Mouse (Mus musculus): ENCODE results near the gene Ccpg1. TPM values are rescaled to one million over a fixed set of nuclear protein-coding genes. Genes with fewer than 3 reads are reported as not detected.

Gene Ccpg1
- polyA plus RNA-seq, 1 experiment = 26.5 TPM

DNA sequence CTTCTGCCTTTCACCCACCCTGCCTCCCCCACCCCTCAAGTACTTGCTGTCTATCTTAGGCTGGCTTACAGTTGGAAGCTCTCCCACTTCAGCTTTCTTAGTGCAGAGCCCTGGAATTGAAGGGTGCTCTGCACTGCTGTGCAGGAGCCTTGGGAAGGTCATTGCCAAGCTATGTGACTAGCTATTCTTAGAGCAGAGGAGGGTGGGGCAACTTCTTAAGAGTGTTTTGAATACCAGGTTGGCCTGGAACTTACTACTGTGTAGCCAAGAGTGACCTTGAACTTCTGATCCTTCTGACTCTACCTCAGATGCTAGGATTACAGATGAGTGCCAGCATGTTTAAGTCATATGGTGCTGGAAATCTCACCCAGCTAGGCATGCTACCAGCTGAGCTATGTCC, 10.9 kb downstream of the Ccpg1 start:
- DNase-seq (ENCODE audit: low read depth) = no peak
- TF ChIP-seq CTCF (IDR thresholded peaks at IDR 0.05; ENCODE audit: borderline replicate concordance, extremely low read depth, insufficient read depth, insufficient read length) (no peak), POLR2A (IDR thresholded peaks at IDR 0.05; ENCODE audit: borderline replicate concordance, extremely low read depth, insufficient read depth, insufficient read length, poor library complexity, severe bottlenecking) (no peak)

GRCm38 (mm10) chr9:72996806-72997205, 11.6 kb downstream of the Ccpg1 start:
- no peak for DNase-seq (ENCODE audit: low read depth)
- TF ChIP-seq POLR2A (IDR thresholded peaks at IDR 0.05; ENCODE audit: borderline replicate concordance, extremely low read depth, insufficient read depth, insufficient read length, poor library complexity, severe bottlenecking) (no peak), CTCF (IDR thresholded peaks at IDR 0.05; ENCODE audit: borderline replicate concordance, extremely low read depth, insufficient read depth, insufficient read length) (no peak)

DNA sequence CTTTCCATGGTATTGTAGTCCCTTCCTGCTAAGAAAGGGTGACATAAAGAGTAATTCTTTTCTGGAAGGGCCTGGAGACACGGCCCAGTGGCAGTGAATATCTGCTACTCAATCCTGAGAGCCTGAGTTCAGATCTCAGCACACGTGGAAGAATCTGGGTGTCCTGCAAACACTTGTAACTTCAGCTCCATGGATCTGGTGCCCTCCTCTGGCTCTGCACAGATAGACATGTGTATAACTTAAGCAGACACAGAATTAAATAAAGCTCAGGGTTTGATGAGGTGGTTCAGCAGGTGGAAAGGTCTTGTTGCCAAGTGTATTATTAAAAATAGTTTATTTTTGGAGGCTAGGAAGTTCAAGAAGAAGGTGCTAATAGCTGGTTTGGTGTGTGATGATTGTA, 15.3 kb downstream of the Ccpg1 start:
- DNase-seq (ENCODE audit: low read depth) = no peak
- TF ChIP-seq CTCF (IDR thresholded peaks at IDR 0.05; ENCODE audit: borderline replicate concordance, extremely low read depth, insufficient read depth, insufficient read length) (no peak), POLR2A (IDR thresholded peaks at IDR 0.05; ENCODE audit: borderline replicate concordance, extremely low read depth, insufficient read depth, insufficient read length, poor library complexity, severe bottlenecking) (no peak)

- TF ChIP-seq POLR2A (IDR thresholded peaks at IDR 0.05; ENCODE audit: borderline replicate concordance, extremely low read depth, insufficient read depth, insufficient read length, poor library complexity, severe bottlenecking) (no peak), CTCF (IDR thresholded peaks at IDR 0.05; ENCODE audit: borderline replicate concordance, extremely low read depth, insufficient read depth, insufficient read length) (no peak)
- DNase-seq (ENCODE audit: low read depth) = no peak
These were observed 16.2 kb downstream of the Ccpg1 start for GRCm38 (mm10) chr9:73001314-73002011.

DNA sequence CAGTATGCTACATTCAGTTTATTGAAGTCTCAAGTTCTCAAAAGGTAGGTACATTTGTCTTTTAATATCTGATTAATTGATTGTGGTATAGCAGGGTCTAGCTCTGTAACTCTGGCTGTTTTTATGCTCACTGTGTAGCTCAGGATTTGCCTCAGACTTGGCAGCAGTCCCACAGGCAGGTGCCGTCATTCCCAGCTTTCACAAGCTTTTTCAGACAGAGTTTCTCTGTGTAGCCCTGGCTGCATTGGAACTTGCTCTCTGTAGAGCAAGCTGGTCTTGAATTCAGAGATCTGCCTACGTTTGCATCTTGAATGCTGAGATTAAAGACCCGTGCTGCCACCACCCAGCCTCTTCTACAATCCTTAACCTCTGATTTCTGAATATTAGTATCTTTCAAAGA, 16.9 kb downstream of the Ccpg1 start:
- peak; percentile 19 for DNase-seq (ENCODE audit: low read depth)
- TF ChIP-seq POLR2A (IDR thresholded peaks at IDR 0.05; ENCODE audit: borderline replicate concordance, extremely low read depth, insufficient read depth, insufficient read length, poor library complexity, severe bottlenecking) (no peak), CTCF (IDR thresholded peaks at IDR 0.05; ENCODE audit: borderline replicate concordance, extremely low read depth, insufficient read depth, insufficient read length) (no peak)

- DNase-seq (ENCODE audit: low read depth) = no peak
- TF ChIP-seq POLR2A (IDR thresholded peaks at IDR 0.05; ENCODE audit: borderline replicate concordance, extremely low read depth, insufficient read depth, insufficient read length, poor library complexity, severe bottlenecking) (no peak), CTCF (IDR thresholded peaks at IDR 0.05; ENCODE audit: borderline replicate concordance, extremely low read depth, insufficient read depth, insufficient read length) (no peak)
These were observed 18.8 kb downstream of the Ccpg1 start for GRCm38 (mm10) chr9:73004076-73004475.

GRCm38 (mm10) chr9:73005106-73005505, 19.9 kb downstream of the Ccpg1 start:
- TF ChIP-seq CTCF (IDR thresholded peaks at IDR 0.05; ENCODE audit: borderline replicate concordance, extremely low read depth, insufficient read depth, insufficient read length) (no peak), POLR2A (IDR thresholded peaks at IDR 0.05; ENCODE audit: borderline replicate concordance, extremely low read depth, insufficient read depth, insufficient read length, poor library complexity, severe bottlenecking) (no peak)
- no peak for DNase-seq (ENCODE audit: low read depth)

DNA sequence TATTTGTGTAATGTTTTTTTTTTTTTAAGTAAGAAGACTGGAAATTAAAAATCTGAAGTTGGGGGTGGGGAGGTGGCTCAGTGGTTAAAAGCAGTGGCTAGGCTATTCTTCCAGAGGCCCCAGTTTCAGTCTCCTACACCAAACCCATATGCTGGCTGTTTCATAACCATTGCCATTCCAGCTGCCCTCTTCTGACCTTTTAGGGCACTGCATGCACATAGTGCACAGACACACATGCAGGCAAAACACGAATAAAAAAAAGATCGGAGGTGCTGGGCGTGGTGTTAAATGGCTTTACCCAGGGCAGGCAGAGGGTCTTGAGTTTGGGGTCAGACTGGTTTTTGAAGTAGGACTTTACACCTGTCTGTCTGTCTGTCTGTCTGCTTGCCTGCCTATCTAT, 20.9 kb downstream of the Ccpg1 start:
- TF ChIP-seq CTCF (IDR thresholded peaks at IDR 0.05; ENCODE audit: borderline replicate concordance, extremely low read depth, insufficient read depth, insufficient read length) (peak; percentile 9; the same call in 1 of the 2 replicates), POLR2A (IDR thresholded peaks at IDR 0.05; ENCODE audit: borderline replicate concordance, extremely low read depth, insufficient read depth, insufficient read length, poor library complexity, severe bottlenecking) (no peak)
- DNase-seq (ENCODE audit: low read depth) = no peak

DNA sequence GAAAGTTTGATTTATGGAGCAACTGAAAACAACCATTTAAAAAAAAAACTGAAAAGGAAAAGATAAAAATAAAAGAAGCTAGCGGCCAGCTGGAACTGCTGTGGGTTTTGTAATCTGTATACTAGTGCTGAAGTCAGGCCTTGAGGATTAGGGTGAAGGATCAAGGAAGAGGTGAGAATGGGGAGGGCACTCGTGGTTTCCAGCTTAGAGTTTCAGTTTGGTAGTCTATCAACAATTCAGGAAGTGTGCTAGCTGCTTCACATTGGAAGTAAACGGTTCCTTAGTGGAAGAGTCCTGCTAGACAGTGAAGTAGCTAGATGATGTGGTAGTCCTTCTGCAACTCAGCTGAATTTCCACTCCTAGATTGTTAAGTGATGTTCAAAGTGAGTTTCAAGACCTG, 23.2 kb downstream of the Ccpg1 start:
- no peak for DNase-seq (ENCODE audit: low read depth)
- TF ChIP-seq CTCF (IDR thresholded peaks at IDR 0.05; ENCODE audit: borderline replicate concordance, extremely low read depth, insufficient read depth, insufficient read length) = no peak
- TF ChIP-seq POLR2A (IDR thresholded peaks at IDR 0.05; ENCODE audit: borderline replicate concordance, extremely low read depth, insufficient read depth, insufficient read length, poor library complexity, severe bottlenecking) = no peak

DNA sequence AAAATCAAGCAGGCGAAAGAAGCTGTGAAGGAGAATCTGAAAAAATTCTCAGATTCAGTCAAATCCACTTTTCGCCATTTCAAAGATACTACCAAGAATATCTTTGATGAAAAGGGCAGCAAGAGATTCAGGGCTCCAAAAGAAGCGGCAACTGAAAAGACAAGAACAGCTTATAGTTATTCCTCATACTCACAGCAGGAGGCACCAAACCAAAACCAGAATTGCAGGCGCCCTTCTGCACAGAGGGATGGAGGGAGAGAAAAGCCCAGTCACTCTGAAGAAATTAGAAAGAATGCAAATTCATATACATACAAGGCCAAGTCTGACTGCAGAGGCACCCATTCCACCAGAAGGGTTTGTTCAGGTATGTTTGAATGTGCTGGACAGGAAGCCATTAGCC, 27.4 kb downstream of the Ccpg1 start:
- TF ChIP-seq CTCF (IDR thresholded peaks at IDR 0.05; ENCODE audit: borderline replicate concordance, extremely low read depth, insufficient read depth, insufficient read length) = peak; percentile 6; the same call in 1 of the 2 replicates
- no peak for TF ChIP-seq POLR2A (IDR thresholded peaks at IDR 0.05; ENCODE audit: borderline replicate concordance, extremely low read depth, insufficient read depth, insufficient read length, poor library complexity, severe bottlenecking)
- DNase-seq (ENCODE audit: low read depth) = no peak

GRCm38 (mm10) chr9:73014724-73015123, 29.5 kb downstream of the Ccpg1 start:
- no peak for DNase-seq (ENCODE audit: low read depth)
- TF ChIP-seq CTCF (IDR thresholded peaks at IDR 0.05; ENCODE audit: borderline replicate concordance, extremely low read depth, insufficient read depth, insufficient read length) (no peak), POLR2A (IDR thresholded peaks at IDR 0.05; ENCODE audit: borderline replicate concordance, extremely low read depth, insufficient read depth, insufficient read length, poor library complexity, severe bottlenecking) (no peak)

DNA sequence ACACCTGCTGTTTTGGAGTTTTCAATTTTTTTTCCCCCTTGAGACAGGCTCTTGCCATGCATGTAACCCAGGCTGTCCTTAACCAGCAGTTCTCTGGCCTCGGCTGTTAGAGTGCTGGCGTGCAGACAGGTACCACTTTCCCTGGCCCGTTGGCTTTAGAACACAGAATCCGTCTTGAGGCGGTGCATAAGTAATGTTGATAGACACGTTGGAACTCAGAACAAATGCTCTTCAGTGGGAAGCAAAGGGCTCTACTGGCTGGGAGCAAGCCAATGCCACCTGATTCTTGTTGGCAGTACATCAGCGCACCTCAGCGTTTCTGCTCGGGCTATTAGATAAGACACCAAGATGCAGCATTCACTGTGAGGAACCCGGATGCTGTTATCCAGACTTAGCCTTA, 34.6 kb downstream of the Ccpg1 start:
- TF ChIP-seq POLR2A (IDR thresholded peaks at IDR 0.05; ENCODE audit: borderline replicate concordance, extremely low read depth, insufficient read depth, insufficient read length, poor library complexity, severe bottlenecking) (no peak), CTCF (IDR thresholded peaks at IDR 0.05; ENCODE audit: borderline replicate concordance, extremely low read depth, insufficient read depth, insufficient read length) (no peak)
- DNase-seq (ENCODE audit: low read depth) = no peak
